Mouse (Mus musculus) CH12.LX (cell line): ENCODE data around the gene Klhl28.

Experiments used
- CHD1 ChIP-seq: IDR thresholded peaks from 2 replicates; pipeline ENCODE4 v1.6.1; 2012; ENCODE audit warnings: low read depth, low read length, improper control_type of control experiment, inconsistent platforms
- CTCF ChIP-seq, 2 experiments: IDR thresholded peaks in 1 of 2; conservative IDR thresholded peaks in 1 of 2; 2 replicates each; pipeline ENCODE4 v1.5.1; 2011 to 2012; ENCODE audit warnings: low read depth in 2 of 2, low read length in 2 of 2, improper control_type of control experiment in 1 of 2, inconsistent platforms in 1 of 2, mild to moderate bottlenecking in 1 of 2, moderate library complexity in 1 of 2
- E2F4 ChIP-seq: IDR thresholded peaks from 2 replicates; pipeline ENCODE4 v1.6.1; 2011; ENCODE audit warnings: low read depth, low read length, improper control_type of control experiment; ENCODE audit not compliant: insufficient replicate concordance
- EP300 ChIP-seq: IDR thresholded peaks from 2 replicates; pipeline ENCODE4 v1.6.1; 2011; ENCODE audit warnings: low read length, improper control_type of control experiment
- HCFC1 ChIP-seq: IDR thresholded peaks from 2 replicates; pipeline ENCODE4 v1.6.1; 2012; ENCODE audit warnings: low read depth, mild to moderate bottlenecking, inconsistent platforms, low read length, improper control_type of control experiment
- IRF4 ChIP-seq: IDR thresholded peaks from 2 replicates; pipeline ENCODE4 v1.6.1; 2014; ENCODE audit warnings: low read depth, mild to moderate bottlenecking, inconsistent platforms, low read length, improper control_type of control experiment
- MAFK ChIP-seq: IDR thresholded peaks from 2 replicates; pipeline ENCODE4 v1.6.1; 2011; ENCODE audit warnings: low read length, improper control_type of control experiment; ENCODE audit not compliant: insufficient replicate concordance
- MAZ ChIP-seq: IDR thresholded peaks from 2 replicates; pipeline ENCODE4 v1.6.1; 2012; ENCODE audit warnings: low read depth, mild to moderate bottlenecking, inconsistent platforms, low read length, improper control_type of control experiment, moderate library complexity
- MEF2A ChIP-seq: IDR thresholded peaks from 2 replicates; pipeline ENCODE4 v1.6.1; 2014; ENCODE audit warnings: low read depth, mild to moderate bottlenecking, inconsistent platforms, low read length, improper control_type of control experiment, borderline replicate concordance
- MYC ChIP-seq: IDR thresholded peaks from 2 replicates; pipeline ENCODE4 v1.6.1; 2011; ENCODE audit warnings: low read depth, mild to moderate bottlenecking, improper control_type of control experiment, low read length
- NRF1 ChIP-seq: IDR thresholded peaks from 2 replicates; pipeline ENCODE4 v1.6.1; 2014; ENCODE audit warnings: low read depth, mild to moderate bottlenecking, inconsistent platforms, low read length, improper control_type of control experiment, moderate library complexity
- POLR2A ChIP-seq: IDR thresholded peaks from 2 replicates; pipeline ENCODE4 v1.6.1; 2011; ENCODE audit warnings: low read depth, mild to moderate bottlenecking, improper control_type of control experiment, low read length
- RCOR1 ChIP-seq: conservative IDR thresholded peaks from 2 replicates; pipeline ENCODE4 v1.6.1; 2012; ENCODE audit warnings: low read depth, mild to moderate bottlenecking, inconsistent platforms, low read length, improper control_type of control experiment

DNA sequence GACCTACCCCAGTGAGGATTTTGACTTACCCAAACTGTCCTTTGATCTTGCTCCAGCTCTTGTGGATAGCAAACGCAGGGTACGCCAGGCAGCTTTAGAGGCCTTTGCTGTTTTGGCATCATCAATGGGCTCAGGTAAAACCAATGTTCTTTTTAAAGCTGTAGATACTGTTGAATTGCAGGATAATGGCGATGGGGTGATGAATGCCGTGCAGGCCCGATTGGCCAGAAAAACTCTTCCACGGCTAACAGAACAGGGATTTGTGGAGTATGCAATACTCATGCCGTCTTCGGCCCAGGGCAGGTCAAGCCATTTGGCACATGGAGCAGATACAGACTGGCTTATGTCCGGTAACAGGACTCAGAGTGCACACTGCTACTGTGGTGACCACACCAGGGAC lies 2.1 kb upstream of the Klhl28 start:
- TF ChIP-seq CHD1 (no peak), RCOR1 (no peak), MEF2A (no peak), EP300 (no peak), NRF1 (no peak), HCFC1 (no peak), E2F4 (no peak), IRF4 (no peak), MAZ (no peak), CTCF (conservative IDR thresholded peaks at IDR 0.05 in 1 of 2, IDR thresholded peaks at IDR 0.05 in 1 of 2; ENCODE audit: low read depth in 2 of 2, low read length in 2 of 2) (no peak), POLR2A (0 out of 2 replicates have a peak, but pooled peaks have one; percentile 17), MYC (no peak), MAFK (no peak)
